Mouse (Mus musculus) inflammation-experienced regulatory T-cells, adult 16 weeks (primary cell): ENCODE data around the gene Gm21834. TPM values are rescaled to one million over a fixed set of nuclear protein-coding genes. Genes with fewer than 3 reads are reported as not detected.

Experiments used
- polyA plus RNA-seq: library from polyadenylated mRNA; unstranded; fragments of 100-300 nt; shearing (Covaris generic); gene quantifications from one replicate; pipeline ENCODE4 v1.2.1, GENCODE M21; 2017

Gm21834 gene
- polyA plus RNA-seq: not detected

GRCm38 (mm10) chr17:57742119-57742518 lies at the start of gene Gm21834:
Gene Gm21834 (minus strand): TSS chr17:57742219.

GRCm38 (mm10) chr17:57768622-57769610 lies 26.9 kb upstream of the Gm21834 start, which contains the start of gene Cntnap5c:
Gene Cntnap5c (plus strand): TSS chr17:57769570.

Other genes with a start within 250 kb of the Gm21834 start
- gene Vmn2r120, start 196.7 kb downstream of the Gm21834 start, polyA plus RNA-seq: not detected
- gene Cntnap5c, start 27.4 kb upstream of the Gm21834 start, polyA plus RNA-seq: not detected